Mouse (Mus musculus) lung, embryonic 14.5 days (tissue): Measurements from ENCODE around the gene Nrap. TPM values are rescaled to one million over a fixed set of nuclear protein-coding genes. Genes with fewer than 3 reads are reported as not detected.

Experiments
- ATAC-seq: fragments of 200-750 bp; cut with Nextera tagmentation; 2 replicates; pipeline ENCODE4 v1.8.0; 2017; ENCODE audit warnings: mild to moderate bottlenecking, moderate TSS enrichment, moderate library complexity; ENCODE audit not compliant: insufficient read depth
- DNase-seq: peaks from one replicate; pipeline ENCODE4 v3.0.0-alpha.2; 2015
- H3K27ac ChIP-seq: fragments of 300-500 bp; sonication (generic); 2 replicates; pipeline ENCODE4 v1.5.1; 2014; ENCODE audit warnings: low read depth, mild to moderate bottlenecking, moderate library complexity
- H3K27me3 ChIP-seq: fragments of 300-500 bp; sonication (generic); 2 replicates; pipeline ENCODE4 v1.6.1; 2014; ENCODE audit warnings: low read length, control low read depth; ENCODE audit not compliant: insufficient read depth
- H3K36me3 ChIP-seq: fragments of 300-500 bp; sonication (generic); 2 replicates; pipeline ENCODE4 v1.6.1; 2014; ENCODE audit warnings: control low read depth; ENCODE audit not compliant: insufficient read depth
- H3K4me1 ChIP-seq: fragments of 300-500 bp; sonication (generic); 2 replicates; pipeline ENCODE4 v1.6.1; 2014; ENCODE audit warnings: antibody characterized with exemption, control low read depth; ENCODE audit not compliant: insufficient read depth
- H3K4me2 ChIP-seq: fragments of 300-500 bp; sonication (generic); 2 replicates; pipeline ENCODE4 v1.6.1; 2014; ENCODE audit warnings: mild to moderate bottlenecking
- H3K4me3 ChIP-seq: fragments of 300-500 bp; sonication (generic); 2 replicates; pipeline ENCODE4 v1.5.1; 2014; ENCODE audit warnings: low read depth, low read length
- H3K9ac ChIP-seq: fragments of 300-500 bp; sonication (generic); 2 replicates; pipeline ENCODE4 v1.6.1; 2014
- H3K9me3 ChIP-seq: fragments of 300-500 bp; sonication (generic); 2 replicates; pipeline ENCODE4 v1.6.1; 2016; ENCODE audit warnings: low read depth, low read length, control low read depth
- CTCF ChIP-seq: IDR thresholded peaks from 2 replicates; pipeline ENCODE4 v1.5.1; 2016; ENCODE audit warnings: antibody characterized with exemption, low read depth
- WGBS: fragments of 180-500 bp; shearing (Covaris S2); extraction: QIAGEN DNeasy Blood & Tissue Kit; methylation state at CpG from one replicate; pipeline ENCODE4 v1.1.7; 2014; 5-methylcytosine and 5-hydroxymethylcytosine counted together
- polyA plus RNA-seq: library from polyadenylated mRNA; unstranded; fragments of >200 nt; fragmentation: Nextera tagmentation; extraction: Ambion mirVana; gene quantifications from 2 replicates; pipeline ENCODE4 v1.2.1, GENCODE M21; 2014

Gene Nrap
- polyA plus RNA-seq, 1 experiment from 2014 or later = 0.18 TPM

DNA sequence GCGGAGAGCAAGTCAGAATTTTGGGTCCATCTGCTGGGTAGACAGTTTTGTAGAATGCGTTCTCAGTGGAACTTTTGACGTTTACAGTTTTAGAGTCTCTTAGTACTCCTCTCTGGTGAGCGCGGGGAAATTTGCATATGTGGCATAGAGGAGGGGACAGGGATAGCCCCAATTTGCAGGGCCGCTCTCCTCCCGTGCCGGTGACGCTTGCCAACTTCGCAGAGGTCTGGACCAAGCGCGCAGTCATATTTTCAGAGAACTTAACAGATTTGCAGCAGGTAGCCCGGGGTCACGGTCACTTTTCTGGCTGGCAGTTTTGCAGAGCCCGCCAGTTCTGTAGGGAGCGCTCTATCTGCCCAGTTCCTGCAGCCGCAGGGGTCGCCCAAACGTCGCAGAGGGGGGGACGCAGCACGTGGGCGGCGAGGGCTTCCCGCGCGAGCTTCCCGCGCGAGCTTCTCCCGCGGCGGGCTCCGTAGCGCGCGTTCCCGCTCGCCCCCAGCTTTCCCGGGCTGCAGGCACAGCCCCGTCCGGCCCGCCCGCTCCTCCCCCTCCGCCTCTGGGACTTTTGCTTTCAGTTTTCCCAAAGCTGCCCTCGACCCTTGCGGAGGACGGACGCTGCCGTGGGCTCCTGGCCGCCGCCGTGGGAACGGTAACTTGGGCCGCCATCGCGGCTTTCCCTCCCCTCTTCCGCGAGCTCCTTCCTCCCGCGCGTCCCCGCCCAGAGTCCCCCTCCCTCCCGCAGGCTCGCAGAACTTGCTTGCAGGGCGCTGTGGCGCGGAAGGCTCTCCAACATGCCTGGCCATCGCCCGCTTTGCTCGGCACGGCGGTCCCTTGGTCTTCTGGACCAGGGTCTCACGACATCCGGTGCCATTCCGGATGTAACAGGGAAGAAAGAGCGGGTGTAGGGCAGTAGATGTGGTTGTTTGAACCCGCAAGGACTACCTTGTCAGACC lies 7.1 kb upstream of the Nrap start, which contains the start of gene Casp7:
Gene Casp7 (plus strand): TSS at position 461 of the 953 bp plus-strand sequence.
- TF ChIP-seq CTCF = no peak
- peaks cover 7% of the 10 kb centered on the region; the same call in 1 of the 2 replicates for H3K27me3 ChIP-seq
- peak within 1 kb of the TSS; percentile 83 for H3K9ac ChIP-seq
- WGBS = 2% methylated on average over 74 of the region's 78 CpGs
- peak within 1 kb of the TSS; percentile 93 for H3K4me2 ChIP-seq
- peak within 1 kb of the TSS; percentile 92 for H3K27ac ChIP-seq
- H3K36me3 ChIP-seq = no peaks in the 10 kb centered on the region
- DNase-seq (peak; percentile 81), ATAC-seq (peak; percentile 71)
- peak within 1 kb of the TSS; percentile 69 for H3K4me3 ChIP-seq
- no peaks in the 10 kb centered on the region for H3K9me3 ChIP-seq
- H3K4me1 ChIP-seq = 0 out of 2 replicates have a peak, but pooled peaks cover 6% of the 10 kb centered on the region

DNA sequence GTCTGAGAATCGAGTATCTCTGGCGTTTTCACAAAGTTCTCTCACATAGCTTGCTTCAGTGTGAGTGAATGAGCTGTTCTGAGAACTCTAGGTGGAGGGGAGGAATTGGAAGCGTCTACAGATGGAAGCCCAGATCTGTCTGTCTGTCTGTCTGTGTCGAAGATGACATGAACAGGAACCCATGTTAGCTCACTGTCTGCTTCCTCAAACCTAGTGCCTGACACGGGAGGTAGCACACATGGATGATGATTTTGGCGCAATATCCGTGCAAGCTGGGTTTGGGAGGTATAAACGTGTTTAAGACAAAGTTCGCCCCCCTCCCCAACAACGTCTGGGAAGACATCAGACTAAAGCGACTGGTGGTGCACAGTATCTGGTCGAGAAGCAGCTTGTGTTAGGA lies 6.4 kb upstream of the Nrap start:
- no peak for TF ChIP-seq CTCF
- Histone ChIP-seq H3K27me3 (peaks cover 7% of the 10 kb centered on the region; the same call in 1 of the 2 replicates), H3K4me2 (peak overlapping the region; percentile 93), H3K9me3 (no peaks in the 10 kb centered on the region), H3K27ac (no peak overlapping the region), H3K36me3 (no peaks in the 10 kb centered on the region), H3K4me3 (peak overlapping the region; percentile 69), H3K9ac (no peak overlapping the region), H3K4me1 (0 out of 2 replicates have a peak, but pooled peaks cover 6% of the 10 kb centered on the region)
- WGBS = 34% methylated on average over 12 of the region's 12 CpGs
- DNase-seq (peak; percentile 15), ATAC-seq (no peak)

DNA sequence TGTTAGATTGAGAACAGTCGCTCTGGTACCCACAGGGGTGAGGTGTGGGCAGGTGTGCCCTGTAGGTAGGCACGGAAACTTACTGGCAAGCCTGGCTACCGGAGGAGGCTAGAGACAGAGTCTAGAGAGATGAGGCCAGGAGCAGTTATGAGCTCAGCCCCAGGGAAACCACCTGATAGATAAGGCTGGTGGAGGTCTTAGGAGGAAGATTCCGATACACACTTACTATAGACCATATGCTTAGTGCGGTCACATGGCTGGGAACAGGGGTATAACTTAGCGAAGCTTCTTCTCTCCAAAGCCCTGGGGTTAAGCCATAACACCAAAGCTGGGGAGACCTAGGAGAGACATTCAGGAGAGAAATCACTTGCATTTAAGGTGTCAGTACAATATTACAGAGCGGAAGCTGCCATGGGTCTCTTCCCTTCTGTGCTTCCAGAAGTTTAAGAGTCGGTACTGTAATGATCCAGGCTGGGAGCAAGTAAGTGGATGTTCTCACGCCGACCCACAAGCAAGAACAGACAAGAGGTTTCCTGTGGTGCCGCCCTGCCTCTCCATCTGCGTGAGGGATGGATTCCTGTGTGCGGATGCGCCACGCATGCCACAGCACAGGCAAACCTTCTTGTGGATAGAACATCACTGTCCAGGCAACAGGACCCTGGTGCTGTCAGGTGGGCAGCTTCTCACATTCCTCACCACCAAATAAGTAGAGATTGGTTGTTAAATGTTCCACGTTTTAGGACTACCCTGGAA lies 5.5 kb upstream of the Nrap start:
- no peak overlapping the region for H3K4me2 ChIP-seq
- WGBS = 83% methylated on average over 16 of the region's 16 CpGs
- ATAC-seq = no peak
- no peaks in the 10 kb centered on the region for H3K36me3 ChIP-seq
- 0 out of 2 replicates have a peak, but pooled peaks cover 6% of the 10 kb centered on the region for H3K4me1 ChIP-seq
- H3K9me3 ChIP-seq = no peaks in the 10 kb centered on the region
- peaks cover 7% of the 10 kb centered on the region; the same call in 1 of the 2 replicates for H3K27me3 ChIP-seq
- no peak for TF ChIP-seq CTCF
- H3K4me3 ChIP-seq = no peak overlapping the region
- no peak for DNase-seq
- H3K27ac ChIP-seq = no peak overlapping the region
- H3K9ac ChIP-seq = no peak overlapping the region

DNA sequence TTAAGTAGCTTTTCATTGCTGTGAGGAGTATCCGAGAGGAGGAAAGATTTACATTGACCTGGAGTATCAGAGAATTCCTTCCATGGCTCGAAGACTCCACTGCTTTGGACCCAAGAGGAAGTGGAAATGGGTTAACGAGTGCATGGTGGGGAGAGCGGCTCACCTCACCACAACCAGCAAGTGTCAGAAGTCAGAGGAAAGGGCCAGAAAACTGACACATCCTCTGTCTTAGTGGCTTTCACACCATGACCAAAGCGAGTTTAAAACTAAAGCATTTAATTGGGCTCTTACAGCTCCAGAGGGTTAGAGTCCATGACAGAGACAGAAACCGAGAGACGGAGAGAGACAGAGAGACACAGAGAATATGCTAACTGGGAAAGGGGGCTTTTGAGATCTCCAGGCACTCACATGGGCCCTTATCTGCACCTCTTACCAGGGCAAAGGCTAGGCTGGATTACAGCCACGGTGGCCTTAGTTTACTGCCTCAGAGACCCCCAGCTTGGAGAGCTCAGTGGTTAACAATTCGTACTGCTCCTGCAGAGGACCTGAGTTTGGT lies 3.6 kb upstream of the Nrap start:
- ATAC-seq = no peak
- Histone ChIP-seq H3K36me3 (no peaks in the 10 kb centered on the region), H3K4me1 (0 out of 2 replicates have a peak, but pooled peaks cover 6% of the 10 kb centered on the region), H3K4me3 (no peak overlapping the region), H3K27ac (no peak overlapping the region), H3K9me3 (no peaks in the 10 kb centered on the region), H3K4me2 (no peak overlapping the region), H3K9ac (no peak overlapping the region), H3K27me3 (peaks cover 7% of the 10 kb centered on the region; the same call in 1 of the 2 replicates)
- TF ChIP-seq CTCF = no peak
- no peak for DNase-seq
- WGBS = 73% methylated on average over 9 of the region's 9 CpGs

DNA sequence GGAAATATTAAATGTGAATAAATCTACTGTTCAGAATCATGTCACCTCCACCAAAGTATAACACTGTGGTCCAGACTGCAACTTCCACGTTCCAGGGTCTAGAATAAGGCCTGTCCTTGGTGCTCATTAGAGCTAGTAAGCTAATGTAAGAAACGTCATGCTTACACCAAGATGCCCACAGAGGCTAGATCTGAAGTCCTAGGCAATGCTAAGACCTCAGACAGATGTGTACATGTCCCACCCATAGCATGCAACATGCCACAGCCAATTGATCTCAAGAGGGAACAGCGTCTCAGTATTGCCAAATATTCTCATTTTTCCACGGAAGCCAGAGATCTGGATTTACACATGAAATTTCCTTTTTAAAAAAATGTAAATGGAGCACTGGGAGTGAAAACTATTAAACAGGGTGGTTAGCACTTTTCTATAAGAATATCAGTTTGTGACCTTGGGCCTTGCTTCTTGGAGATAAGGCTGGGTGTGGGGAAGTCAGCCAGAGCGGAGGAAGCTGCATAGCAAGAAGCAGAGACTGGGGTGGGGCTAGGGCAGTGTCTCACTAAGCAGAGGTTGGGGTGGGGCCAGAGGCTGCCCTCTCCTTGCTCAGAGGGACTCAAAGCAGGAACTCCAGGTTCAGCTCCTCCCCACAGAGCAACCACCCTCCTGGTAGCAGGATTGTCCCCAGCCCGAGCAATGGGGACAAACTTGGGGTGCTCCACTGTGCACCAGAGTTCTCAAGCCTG lies 1.6 kb upstream of the Nrap start:
- H3K4me2 ChIP-seq = no peak overlapping the region
- no peak overlapping the region for H3K27ac ChIP-seq
- peaks cover 7% of the 10 kb centered on the region; the same call in 1 of the 2 replicates for H3K27me3 ChIP-seq
- H3K9me3 ChIP-seq = no peaks in the 10 kb centered on the region
- no peaks in the 10 kb centered on the region for H3K4me1 ChIP-seq
- H3K36me3 ChIP-seq = no peaks in the 10 kb centered on the region
- no peak overlapping the region for H3K9ac ChIP-seq
- no peak overlapping the region for H3K4me3 ChIP-seq
- no peak for DNase-seq
- 74% methylated on average over 6 of the region's 6 CpGs for WGBS
- TF ChIP-seq CTCF = no peak
- peak; percentile 71; the same call in 1 of the 2 replicates for ATAC-seq

DNA sequence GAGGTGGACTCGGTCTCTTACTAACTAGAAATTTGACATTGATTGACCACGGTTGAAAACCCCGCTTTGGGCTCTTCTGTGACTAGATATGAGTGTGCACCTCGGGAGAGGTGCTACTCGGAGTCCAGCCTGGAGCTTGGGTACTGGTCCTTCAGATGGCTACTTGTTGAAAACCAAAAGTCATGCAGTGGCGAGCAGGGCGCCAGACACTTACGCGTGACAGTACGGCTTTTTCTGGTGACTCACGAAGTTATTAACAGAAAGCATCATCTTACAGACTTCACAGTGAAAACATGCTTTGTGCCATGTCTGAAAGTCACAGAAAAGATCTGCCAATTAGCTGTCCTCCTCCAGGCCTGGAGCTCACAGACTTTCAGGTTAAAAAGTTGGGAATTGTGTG lies 661 bp downstream of the Nrap start:
- no peak overlapping the region for H3K4me2 ChIP-seq
- WGBS = 86% methylated on average over 11 of the region's 11 CpGs

More for the DNA sequence above, 661 bp downstream of the Nrap start:
- no peak overlapping the region for H3K9ac ChIP-seq
- no peaks in the 10 kb centered on the region for H3K4me1 ChIP-seq
- no peak overlapping the region for H3K4me3 ChIP-seq
- TF ChIP-seq CTCF = no peak
- no peaks in the 10 kb centered on the region for H3K27me3 ChIP-seq
- DNase-seq = no peak
- ATAC-seq = no peak
- H3K27ac ChIP-seq = no peak overlapping the region
- H3K9me3 ChIP-seq = no peaks in the 10 kb centered on the region
- H3K36me3 ChIP-seq = no peaks in the 10 kb centered on the region
